Mouse (Mus musculus): Measurements from ENCODE around the gene Dhx40. TPM values are rescaled to one million over a fixed set of nuclear protein-coding genes. Genes with fewer than 3 reads are reported as not detected.

Dhx40 gene
- 30.5 and 35.1 TPM in 2 replicates for polyA plus RNA-seq (2015; fragmentation: Nextera tagmentation; extraction: Ambion mirVana)

GRCm38 (mm10) chr11:86807505-86807989 lies at the start of gene Dhx40:
Dhx40 (minus strand) TSS chr11:86807746.
- no peaks in the 10 kb centered on the region for H3K9me3 ChIP-seq (ENCODE audit: control insufficient read depth, low read length)
- WGBS: 5% methylated on average over 40 of the region's 40 CpGs
- H3K4me1 ChIP-seq (replicated peaks; ENCODE audit: control insufficient read depth, insufficient read depth, low read length): peaks cover 5% of the 10 kb centered on the region
- no peaks in the 10 kb centered on the region for H3K27me3 ChIP-seq (replicated peaks; ENCODE audit: control insufficient read depth, insufficient read depth, low read length)
- H3K4me3 ChIP-seq (replicated peaks; ENCODE audit: low read length): peak within 1 kb of the TSS; percentile 99
- peak within 1 kb of the TSS; percentile 84 for H3K27ac ChIP-seq (ENCODE audit: low read length)
- peaks cover 5% of the 10 kb centered on the region; the same call in 1 of the 2 replicates for H3K36me3 ChIP-seq (ENCODE audit: control insufficient read depth, insufficient read depth)
- peak within 1 kb of the TSS; percentile 87 for H3K4me2 ChIP-seq (ENCODE audit: low read length)
- peak; percentile 95 for ATAC-seq
- peak within 1 kb of the TSS; percentile 75 for H3K9ac ChIP-seq (replicated peaks; ENCODE audit: low read depth, low read length)

DNA sequence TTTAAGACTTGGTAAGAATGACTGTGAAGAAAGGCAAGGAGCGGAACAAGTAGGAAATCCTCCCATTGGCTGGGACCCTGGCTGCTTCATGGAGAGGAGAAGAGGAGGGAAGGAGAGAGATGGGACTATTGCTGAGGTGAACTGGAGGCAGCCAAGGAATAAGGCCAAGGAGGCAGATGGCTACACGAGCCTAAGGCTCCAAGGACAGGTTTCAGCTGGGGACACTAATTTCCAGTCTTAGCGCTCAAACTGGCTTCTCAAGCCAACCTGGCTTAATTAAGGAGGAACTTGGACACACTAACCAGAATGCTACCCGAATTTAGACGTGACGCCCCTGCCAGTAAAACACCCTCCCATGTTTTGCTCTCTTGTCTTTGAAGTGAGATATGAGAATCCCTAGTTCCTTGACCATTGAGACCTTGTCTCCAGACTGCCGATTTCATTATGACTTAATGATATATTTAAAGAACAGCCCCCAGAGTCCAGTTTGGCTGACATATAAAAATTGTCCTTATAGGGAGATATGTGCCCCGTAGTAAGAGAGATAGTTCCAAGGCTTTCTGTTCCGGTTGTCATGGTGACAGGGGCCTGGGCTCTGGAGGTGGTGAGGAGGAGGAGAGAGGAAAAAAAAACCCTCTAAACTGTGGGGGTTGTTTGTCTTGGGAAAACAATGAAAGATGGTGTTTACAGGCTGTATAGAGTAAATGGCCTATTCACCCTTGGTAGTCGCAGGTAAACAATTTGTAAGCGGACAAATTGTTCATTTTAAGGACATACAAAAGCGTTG lies 48.3 kb upstream of the Dhx40 start:
- H3K4me1 ChIP-seq (replicated peaks; ENCODE audit: control insufficient read depth, insufficient read depth, low read length): peaks cover 17% of the 10 kb centered on the region

DNA sequence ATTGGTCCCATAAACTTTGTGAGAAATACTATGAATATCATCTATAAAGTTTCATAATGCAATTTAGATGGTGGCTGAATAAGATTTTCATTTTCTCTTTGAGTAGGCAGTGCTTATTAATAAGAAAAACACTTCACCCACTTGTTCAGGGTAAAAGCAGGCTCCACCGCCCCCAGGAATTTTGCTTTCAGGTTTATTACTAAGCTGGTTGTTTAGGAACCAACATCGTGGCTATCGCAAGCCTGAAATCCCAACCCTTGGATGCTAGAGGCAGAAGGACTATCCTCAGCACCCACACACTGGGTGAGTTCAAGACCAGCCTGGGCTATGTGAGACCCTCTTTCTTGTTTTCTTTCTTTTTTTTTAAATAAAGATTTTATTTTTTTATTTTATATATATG lies 45.5 kb upstream of the Dhx40 start:
- WGBS: 31% methylated on average over 3 of the region's 3 CpGs
- ATAC-seq: no peak
- Histone ChIP-seq H3K4me3 (replicated peaks; ENCODE audit: low read length) (no peak overlapping the region), H3K4me2 (ENCODE audit: low read length) (no peak overlapping the region), H3K36me3 (ENCODE audit: control insufficient read depth, insufficient read depth) (no peaks in the 10 kb centered on the region), H3K27ac (ENCODE audit: low read length) (no peak overlapping the region), H3K27me3 (replicated peaks; ENCODE audit: control insufficient read depth, insufficient read depth, low read length) (no peaks in the 10 kb centered on the region), H3K9ac (replicated peaks; ENCODE audit: low read depth, low read length) (no peak overlapping the region), H3K9me3 (ENCODE audit: control insufficient read depth, low read length) (no peaks in the 10 kb centered on the region), H3K4me1 (replicated peaks; ENCODE audit: control insufficient read depth, insufficient read depth, low read length) (peaks cover 17% of the 10 kb centered on the region)

More for the DNA sequence above, 48.3 kb upstream of the Dhx40 start:
- Histone ChIP-seq H3K4me3 (replicated peaks; ENCODE audit: low read length) (no peak overlapping the region), H3K9me3 (ENCODE audit: control insufficient read depth, low read length) (no peaks in the 10 kb centered on the region), H3K9ac (replicated peaks; ENCODE audit: low read depth, low read length) (no peak overlapping the region), H3K36me3 (ENCODE audit: control insufficient read depth, insufficient read depth) (no peaks in the 10 kb centered on the region), H3K27ac (ENCODE audit: low read length) (no peak overlapping the region), H3K27me3 (replicated peaks; ENCODE audit: control insufficient read depth, insufficient read depth, low read length) (no peaks in the 10 kb centered on the region), H3K4me2 (ENCODE audit: low read length) (no peak overlapping the region)
- 57% methylated on average over 12 of the region's 12 CpGs for WGBS
- no peak for ATAC-seq

DNA sequence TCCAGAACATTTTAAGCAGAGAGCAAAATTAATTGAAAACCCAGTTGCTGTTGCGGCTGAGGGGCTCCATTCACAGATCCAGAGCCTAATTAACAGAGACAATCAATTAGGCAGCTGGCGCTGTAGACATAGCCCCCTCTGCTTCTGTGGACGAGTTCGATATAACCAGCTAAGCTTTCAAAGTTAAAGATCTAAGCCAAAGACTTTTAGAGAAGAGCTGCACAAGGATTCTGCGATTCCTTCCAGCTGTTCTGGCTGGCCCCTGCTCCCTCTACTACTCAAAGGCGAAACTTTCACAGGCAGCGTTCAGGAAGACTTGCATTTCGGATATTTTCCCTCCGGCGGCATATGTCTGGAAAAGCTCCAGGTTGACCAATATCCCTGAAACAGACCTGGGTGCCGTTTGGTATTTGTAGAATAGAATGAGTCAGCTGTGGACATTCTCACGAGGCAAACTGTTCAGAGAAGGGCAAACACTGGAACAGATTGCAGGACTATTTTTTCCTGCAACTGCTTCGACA lies 45.0 kb upstream of the Dhx40 start:
- ATAC-seq: peak; percentile 52; the same call in 1 of the 2 replicates
- peaks cover 17% of the 10 kb centered on the region for H3K4me1 ChIP-seq (replicated peaks; ENCODE audit: control insufficient read depth, insufficient read depth, low read length)
- no peak overlapping the region for H3K4me3 ChIP-seq (replicated peaks; ENCODE audit: low read length)
- no peaks in the 10 kb centered on the region for H3K36me3 ChIP-seq (ENCODE audit: control insufficient read depth, insufficient read depth)
- no peaks in the 10 kb centered on the region for H3K9me3 ChIP-seq (ENCODE audit: control insufficient read depth, low read length)
- 10% methylated on average over 13 of the region's 13 CpGs for WGBS
- peak overlapping the region; percentile 28 for H3K4me2 ChIP-seq (ENCODE audit: low read length)
- no peak overlapping the region for H3K27ac ChIP-seq (ENCODE audit: low read length)
- no peaks in the 10 kb centered on the region for H3K27me3 ChIP-seq (replicated peaks; ENCODE audit: control insufficient read depth, insufficient read depth, low read length)
- no peak overlapping the region for H3K9ac ChIP-seq (replicated peaks; ENCODE audit: low read depth, low read length)

- no peaks in the 10 kb centered on the region for H3K9me3 ChIP-seq (ENCODE audit: control insufficient read depth, low read length)
- no peak overlapping the region for H3K4me3 ChIP-seq (replicated peaks; ENCODE audit: low read length)
- ATAC-seq: 0 out of 2 replicates have a peak, but pooled peaks have one; percentile 33
- WGBS: 9% methylated on average over 7 of the region's 7 CpGs
- no peaks in the 10 kb centered on the region for H3K27me3 ChIP-seq (replicated peaks; ENCODE audit: control insufficient read depth, insufficient read depth, low read length)
- H3K36me3 ChIP-seq (ENCODE audit: control insufficient read depth, insufficient read depth): no peaks in the 10 kb centered on the region
- H3K9ac ChIP-seq (replicated peaks; ENCODE audit: low read depth, low read length): no peak overlapping the region; the same call in 1 of the 2 replicates
- peaks cover 17% of the 10 kb centered on the region for H3K4me1 ChIP-seq (replicated peaks; ENCODE audit: control insufficient read depth, insufficient read depth, low read length)
- peak overlapping the region; percentile 44; the same call in 1 of the 2 replicates for H3K27ac ChIP-seq (ENCODE audit: low read length)
- H3K4me2 ChIP-seq (ENCODE audit: low read length): peak overlapping the region; percentile 28
Measured at GRCm38 (mm10) chr11:86851714-86852533, 44.4 kb upstream of the Dhx40 start.

- H3K27ac ChIP-seq (ENCODE audit: low read length): peak overlapping the region; percentile 44; the same call in 1 of the 2 replicates
- no peak overlapping the region for H3K4me2 ChIP-seq (ENCODE audit: low read length)
- H3K4me3 ChIP-seq (replicated peaks; ENCODE audit: low read length): no peak overlapping the region
Measured at GRCm38 (mm10) chr11:86851234-86851671, 43.7 kb upstream of the Dhx40 start.

DNA sequence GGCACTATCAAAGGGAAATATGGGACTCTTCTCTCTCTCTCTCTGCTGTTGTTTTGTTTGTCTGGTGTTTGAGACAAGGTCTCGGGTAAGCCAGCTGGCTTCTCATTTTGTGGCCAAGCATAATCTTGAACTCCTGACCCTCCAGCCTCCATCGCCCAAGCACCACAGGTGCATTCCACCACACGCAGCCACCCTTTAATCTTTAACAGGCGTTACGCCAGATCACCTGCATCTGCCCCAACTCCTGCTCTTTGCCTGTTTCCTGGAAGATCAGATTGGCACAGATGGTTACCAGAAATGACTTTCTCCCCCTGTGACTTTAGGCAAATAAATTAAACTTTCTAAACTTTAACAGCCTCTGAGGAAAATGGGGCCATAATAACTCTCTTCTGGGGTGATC lies 36.3 kb upstream of the Dhx40 start:
- no peak overlapping the region for H3K4me2 ChIP-seq (ENCODE audit: low read length)
- H3K36me3 ChIP-seq (ENCODE audit: control insufficient read depth, insufficient read depth): no peaks in the 10 kb centered on the region
- H3K9me3 ChIP-seq (ENCODE audit: control insufficient read depth, low read length): no peaks in the 10 kb centered on the region
- ATAC-seq: no peak
- H3K4me1 ChIP-seq (replicated peaks; ENCODE audit: control insufficient read depth, insufficient read depth, low read length): peaks cover 15% of the 10 kb centered on the region
- no peak overlapping the region for H3K4me3 ChIP-seq (replicated peaks; ENCODE audit: low read length)
- H3K9ac ChIP-seq (replicated peaks; ENCODE audit: low read depth, low read length): no peak overlapping the region
- 85% methylated on average over 5 of the region's 5 CpGs for WGBS
- no peak overlapping the region for H3K27ac ChIP-seq (ENCODE audit: low read length)
- no peaks in the 10 kb centered on the region for H3K27me3 ChIP-seq (replicated peaks; ENCODE audit: control insufficient read depth, insufficient read depth, low read length)

More at GRCm38 (mm10) chr11:86851234-86851671, 43.7 kb upstream of the Dhx40 start:
- no peaks in the 10 kb centered on the region for H3K36me3 ChIP-seq (ENCODE audit: control insufficient read depth, insufficient read depth)
- H3K27me3 ChIP-seq (replicated peaks; ENCODE audit: control insufficient read depth, insufficient read depth, low read length): no peaks in the 10 kb centered on the region
- H3K4me1 ChIP-seq (replicated peaks; ENCODE audit: control insufficient read depth, insufficient read depth, low read length): peaks cover 17% of the 10 kb centered on the region
- ATAC-seq: peak; percentile 59; the same call in 1 of the 2 replicates
- H3K9me3 ChIP-seq (ENCODE audit: control insufficient read depth, low read length): no peaks in the 10 kb centered on the region
- no peak overlapping the region for H3K9ac ChIP-seq (replicated peaks; ENCODE audit: low read depth, low read length)
- 23% methylated on average over 7 of the region's 7 CpGs for WGBS

GRCm38 (mm10) chr11:86841261-86841660 lies 33.7 kb upstream of the Dhx40 start:
- WGBS: 81% methylated on average over 8 of the region's 8 CpGs
- Histone ChIP-seq H3K9me3 (ENCODE audit: control insufficient read depth, low read length) (no peaks in the 10 kb centered on the region), H3K36me3 (ENCODE audit: control insufficient read depth, insufficient read depth) (no peaks in the 10 kb centered on the region), H3K4me1 (replicated peaks; ENCODE audit: control insufficient read depth, insufficient read depth, low read length) (peaks cover 15% of the 10 kb centered on the region), H3K27me3 (replicated peaks; ENCODE audit: control insufficient read depth, insufficient read depth, low read length) (no peaks in the 10 kb centered on the region), H3K9ac (replicated peaks; ENCODE audit: low read depth, low read length) (no peak overlapping the region), H3K4me2 (ENCODE audit: low read length) (no peak overlapping the region), H3K27ac (ENCODE audit: low read length) (no peak overlapping the region), H3K4me3 (replicated peaks; ENCODE audit: low read length) (no peak overlapping the region)
- no peak for ATAC-seq

Measured in forebrain, embryonic 16.5 days (tissue).